Mouse (Mus musculus): ENCODE results near the gene Ercc6l2. TPM values are rescaled to one million over a fixed set of nuclear protein-coding genes. Genes with fewer than 3 reads are reported as not detected.

Ercc6l2 gene
- total RNA-seq, 2 experiments from 2014 or later, result 18.2 to 21.4 TPM

- no peak for DNase-seq (ENCODE audit: low spot score in 2 of 2)
Measured at GRCm38 (mm10) chr13:63927326-63927725, 112.3 kb downstream of the Ercc6l2 start.

GRCm38 (mm10) chr13:63929351-63929750 is 114.3 kb downstream of the Ercc6l2 start:
- DNase-seq (ENCODE audit: low spot score in 2 of 2), result no peak

GRCm38 (mm10) chr13:63929917-63930515 is 115.0 kb downstream of the Ercc6l2 start:
- no peak for DNase-seq (ENCODE audit: low spot score in 2 of 2)

- no peak for DNase-seq (ENCODE audit: low spot score in 2 of 2)
Measured at GRCm38 (mm10) chr13:63930525-63930924, 115.5 kb downstream of the Ercc6l2 start.

DNA sequence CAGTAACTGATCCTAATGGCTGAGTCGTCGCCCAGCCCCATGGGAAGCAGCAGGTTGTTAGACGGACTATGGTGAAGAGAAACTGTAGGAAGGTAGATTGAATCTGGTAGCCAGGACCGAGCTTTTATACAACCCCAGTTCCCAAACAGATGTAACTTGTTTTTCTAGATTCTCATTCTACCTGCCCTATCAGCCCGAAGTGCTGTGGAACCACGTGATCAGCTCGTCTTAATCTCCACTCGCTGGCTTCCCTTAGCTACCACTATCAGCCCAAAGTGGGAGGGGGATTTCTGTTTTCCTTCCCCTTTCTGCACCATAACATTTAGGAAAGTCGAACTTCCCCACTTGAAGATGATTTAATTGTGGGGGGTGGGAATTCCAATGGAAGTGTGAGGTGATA is 121.3 kb downstream of the Ercc6l2 start:
- DNase-seq (ENCODE audit: low spot score in 2 of 2), result no peak

DNA sequence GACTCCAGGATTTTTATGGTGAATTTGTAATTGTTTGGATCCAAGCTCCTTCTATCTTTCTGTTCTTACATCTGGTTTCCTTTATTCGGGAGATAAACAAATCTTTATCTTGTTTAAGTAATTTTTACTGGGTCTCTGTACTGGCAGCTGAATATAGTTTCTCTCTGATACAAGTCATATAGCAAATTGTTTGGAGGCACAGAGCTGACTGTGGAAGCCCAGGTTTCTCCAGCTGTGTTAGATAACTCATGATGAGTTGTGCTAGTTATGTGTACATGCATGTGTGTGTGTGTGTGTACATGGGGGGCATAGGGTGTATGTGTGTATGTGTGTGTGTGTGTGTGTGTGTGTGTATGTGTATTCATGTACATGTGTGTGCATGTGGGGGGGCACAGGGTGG is 125.2 kb downstream of the Ercc6l2 start:
- no peak for DNase-seq (ENCODE audit: low spot score in 2 of 2)

GRCm38 (mm10) chr13:63941170-63941569 is 126.1 kb downstream of the Ercc6l2 start:
- no peak for DNase-seq (ENCODE audit: low spot score in 2 of 2)

- DNase-seq (ENCODE audit: low spot score in 2 of 2), result no peak
Measured at GRCm38 (mm10) chr13:63943605-63944004, 128.6 kb downstream of the Ercc6l2 start.

GRCm38 (mm10) chr13:63944344-63945021 is 129.4 kb downstream of the Ercc6l2 start:
- no peak for DNase-seq (ENCODE audit: low spot score in 2 of 2)

Other genes starting within 250 kb of the Ercc6l2 start
- gene Ptch1, start 241.6 kb upstream of the Ercc6l2 start, total RNA-seq (2021), result 10 to 100 TPM; 23.4 to 24.1 TPM

All from gastrocnemius, postnatal 4 days (tissue).